Mouse (Mus musculus) T-helper 1 cell (primary cell): Measurements from ENCODE around the gene Zc2hc1b.

Experiments used
- in situ Hi-C: fragments of 300-600 bp; cut with MboI, MseI; formaldehyde crosslinking; loops from one replicate; pipeline ENCODE4 v1.15.1; 2025; ENCODE audit warnings: high pct_unique_total_duplicates

Zc2hc1b gene

GRCm38 (mm10) chr10:13172798-13173221 lies 5.0 kb downstream of the Zc2hc1b start:
- in situ Hi-C loops = loop anchor here (10.0 kb wide), 2 partner anchors 158 to 288 kb away; no protein-coding TSS in a partner anchor

- in situ Hi-C loops = loop anchor here (10.0 kb wide), 2 partner anchors 157 to 287 kb away; no protein-coding TSS in a partner anchor
Measured at GRCm38 (mm10) chr10:13171461-13171860, 6.4 kb downstream of the Zc2hc1b start.

GRCm38 (mm10) chr10:13170739-13171448 lies 6.9 kb downstream of the Zc2hc1b start:
- in situ Hi-C loops = loop anchor here (10.0 kb wide), 2 partner anchors 156 to 286 kb away; no protein-coding TSS in a partner anchor

GRCm38 (mm10) chr10:13168461-13168860 lies 9.4 kb downstream of the Zc2hc1b start:
- in situ Hi-C loops = no loop called here

- in situ Hi-C loops = no loop called here
Measured at GRCm38 (mm10) chr10:13162031-13162430, 15.8 kb downstream of the Zc2hc1b start.

- in situ Hi-C loops = no loop called here
Measured at GRCm38 (mm10) chr10:13160913-13161312, 16.9 kb downstream of the Zc2hc1b start.

- in situ Hi-C loops = no loop called here
Measured at GRCm38 (mm10) chr10:13155377-13155776, 22.4 kb downstream of the Zc2hc1b start.

GRCm38 (mm10) chr10:13152811-13153364 lies 24.9 kb downstream of the Zc2hc1b start:
- in situ Hi-C loops = no loop called here

GRCm38 (mm10) chr10:13151353-13151752 lies 26.5 kb downstream of the Zc2hc1b start:
- in situ Hi-C loops = no loop called here

GRCm38 (mm10) chr10:13150435-13150834 lies 27.4 kb downstream of the Zc2hc1b start:
- in situ Hi-C loops = no loop called here

GRCm38 (mm10) chr10:13140434-13140833 lies 37.4 kb downstream of the Zc2hc1b start:
- in situ Hi-C loops = loop anchor here (10.0 kb wide), 2 partner anchors 784 to 806 kb away; no protein-coding TSS in a partner anchor

GRCm38 (mm10) chr10:13137906-13138305 lies 39.9 kb downstream of the Zc2hc1b start:
- in situ Hi-C loops = no loop called here

GRCm38 (mm10) chr10:13135751-13136150 lies 42.1 kb downstream of the Zc2hc1b start:
- in situ Hi-C loops = no loop called here

GRCm38 (mm10) chr10:13135276-13135675 lies 42.5 kb downstream of the Zc2hc1b start:
- in situ Hi-C loops = no loop called here

GRCm38 (mm10) chr10:13133850-13134249 lies 44.0 kb downstream of the Zc2hc1b start:
- in situ Hi-C loops = no loop called here

GRCm38 (mm10) chr10:13127946-13128345 lies 49.9 kb downstream of the Zc2hc1b start:
- in situ Hi-C loops = no loop called here

- in situ Hi-C loops = no loop called here
Measured at GRCm38 (mm10) chr10:13127335-13127734, 50.5 kb downstream of the Zc2hc1b start.

GRCm38 (mm10) chr10:13125811-13126210 lies 52.0 kb downstream of the Zc2hc1b start:
- in situ Hi-C loops = no loop called here

- in situ Hi-C loops = no loop called here
Measured at GRCm38 (mm10) chr10:13119300-13119699, 58.5 kb downstream of the Zc2hc1b start.

- in situ Hi-C loops = no loop called here
Measured at GRCm38 (mm10) chr10:13118770-13119102, 59.1 kb downstream of the Zc2hc1b start.

GRCm38 (mm10) chr10:13118024-13118769 lies 59.6 kb downstream of the Zc2hc1b start:
- in situ Hi-C loops = no loop called here
